Mouse (Mus musculus) lung, postnatal 36 days (tissue): ENCODE data around the gene Gfm2.
"Not testable (repeated sequence)": the region's sequence is repeated elsewhere in the genome, so short reads cannot be mapped to it uniquely, and the experiment has no call there.

Experiments used
- DNase-seq: peaks from one replicate; pipeline ENCODE4 v3.0.0; 2022; ENCODE audit warnings: mixed read lengths

The Gfm2 gene

DNA sequence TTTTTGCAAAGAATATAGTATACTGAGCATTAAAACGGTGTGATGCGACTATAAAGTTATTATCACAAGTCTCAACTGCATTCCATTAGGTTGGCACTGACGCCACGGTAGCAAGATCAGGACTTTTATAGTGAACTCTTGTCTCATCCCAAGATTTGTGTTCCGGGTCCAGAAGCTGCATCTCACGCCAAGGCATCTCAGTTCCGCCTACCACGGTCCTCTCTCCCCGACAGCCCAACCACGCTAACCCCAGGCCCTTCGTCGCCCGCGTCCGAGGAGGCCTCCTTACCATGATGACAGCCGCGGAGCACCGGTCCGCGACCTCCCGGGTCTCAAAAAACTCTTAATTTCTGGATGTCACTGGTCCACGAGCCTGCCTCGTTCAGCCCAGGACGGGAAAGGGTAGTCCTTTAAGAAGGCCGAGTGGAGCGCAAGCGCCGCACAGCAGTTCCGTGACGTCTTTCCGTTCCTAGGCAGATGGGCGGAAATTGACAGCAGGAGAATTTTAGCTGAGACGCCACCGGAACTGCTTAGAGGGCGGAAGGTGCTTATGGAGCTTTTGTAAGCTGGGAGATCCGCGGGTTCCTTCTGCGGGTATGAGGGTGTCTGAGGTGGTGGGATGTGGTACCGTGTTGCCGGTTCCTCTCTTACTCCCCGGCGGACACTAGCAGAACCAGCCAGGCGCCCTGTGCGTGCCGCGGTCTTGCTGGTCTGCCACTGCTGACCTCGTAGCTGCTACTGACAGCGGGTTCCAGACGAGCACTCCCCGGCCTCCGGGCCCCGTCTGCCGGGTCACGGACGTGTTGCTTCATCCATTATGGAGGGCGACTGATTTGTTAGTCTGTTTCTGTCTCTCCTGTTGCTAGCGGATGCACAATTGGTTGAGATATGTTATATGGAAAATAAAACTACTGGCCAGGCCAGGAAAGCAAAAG lies at the start of gene Gfm2, which contains the start of gene Nsa2:
Gfm2 (plus strand) TSS at position 472 of the 935 bp plus-strand sequence.
Nsa2 (minus strand) TSS at position 472 of the 935 bp plus-strand sequence.
- DNase-seq, result peak; percentile 94

DNA sequence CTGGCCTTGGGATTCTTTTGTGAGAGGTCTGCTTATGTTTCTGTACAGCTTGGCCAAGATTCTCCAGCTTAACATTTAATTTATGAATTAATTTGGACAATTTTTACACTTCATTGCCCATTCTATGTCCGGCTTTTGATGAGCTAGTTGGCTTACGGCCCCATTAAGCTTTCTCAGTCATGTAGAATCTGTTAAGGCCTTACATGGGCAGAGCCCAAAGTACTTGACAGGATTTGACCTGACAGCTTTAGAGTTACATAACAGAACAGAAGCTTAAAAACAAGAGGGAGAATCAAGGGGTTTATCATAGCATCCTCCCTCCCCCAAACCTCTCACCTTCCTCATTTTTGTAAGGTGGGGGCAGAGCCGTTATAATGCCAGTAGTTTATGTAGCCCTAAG lies 49.6 kb upstream of the Gfm2 start:
- DNase-seq, result no peak

DNA sequence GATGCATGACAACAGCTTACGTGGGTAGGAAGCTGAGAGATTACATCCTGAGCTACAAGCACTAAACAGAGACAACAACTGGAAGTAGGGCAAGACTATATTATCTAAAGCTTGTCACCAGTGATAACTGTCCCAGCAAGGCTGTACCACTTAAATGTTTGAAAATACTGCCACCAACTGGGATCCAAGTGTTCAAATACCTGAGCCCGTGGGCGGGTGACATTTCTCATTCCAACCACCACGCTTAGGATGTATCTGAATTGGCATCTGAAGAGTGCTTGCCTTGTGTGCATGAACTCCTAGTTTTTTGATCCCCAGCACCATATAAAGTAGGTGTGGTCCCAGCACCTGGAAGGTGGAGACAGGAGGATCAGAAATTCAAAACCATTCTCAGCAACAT lies 42.0 kb upstream of the Gfm2 start:
- DNase-seq, result no peak

DNA sequence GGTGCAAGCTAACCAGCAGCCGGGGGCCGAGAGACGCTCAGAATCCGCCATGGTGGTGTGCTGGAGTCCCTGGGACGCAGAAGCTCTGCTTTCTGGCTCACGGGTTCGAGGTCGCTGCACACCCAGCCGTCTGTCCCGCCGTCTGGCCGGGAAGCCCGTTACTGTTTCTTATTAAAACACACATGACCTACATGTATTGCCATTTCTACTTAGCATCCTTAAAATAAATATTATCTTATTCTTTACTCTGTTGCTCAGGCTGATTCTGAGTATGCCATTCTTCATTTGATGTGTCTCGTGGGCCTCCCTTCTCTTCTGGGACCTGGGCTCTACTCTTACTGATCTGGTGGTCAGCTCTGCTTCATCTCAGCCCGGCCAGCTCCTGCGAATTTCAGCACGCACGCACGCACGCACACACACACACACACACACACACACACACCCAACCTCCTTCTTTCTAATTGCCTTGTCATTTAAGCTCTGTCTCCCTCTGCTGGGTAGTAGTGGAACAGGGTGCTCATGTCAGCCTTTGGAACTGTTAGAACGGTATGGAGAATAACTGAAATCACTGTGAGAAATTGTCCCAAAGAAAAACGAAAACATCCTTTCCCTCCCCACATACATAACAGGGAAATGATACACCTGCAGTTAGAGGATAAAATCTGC lies 38.4 kb upstream of the Gfm2 start, which contains the start of gene Gm6169:
Gm6169 (minus strand) TSS at position 51 of the 666 bp plus-strand sequence.
- peak; percentile 51 for DNase-seq

DNA sequence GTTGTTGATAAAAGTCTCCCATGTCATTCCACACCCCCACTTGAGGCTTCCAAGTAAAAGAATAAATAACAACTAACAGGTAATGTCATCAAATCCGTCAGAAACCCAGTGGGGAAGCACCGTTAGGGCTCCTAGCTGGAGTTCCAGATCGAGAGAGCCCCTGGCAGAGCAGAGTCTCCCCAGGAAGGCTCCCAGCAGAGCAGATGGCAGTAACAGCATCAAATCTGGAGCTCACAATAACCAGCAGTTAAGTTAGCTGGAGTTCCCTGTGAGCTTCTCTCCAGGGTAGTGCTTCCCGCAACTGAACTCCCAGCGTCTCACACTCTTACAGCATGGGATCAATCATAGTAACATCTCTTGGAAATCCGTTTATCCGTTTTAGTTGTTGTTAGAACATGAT lies 32.7 kb upstream of the Gfm2 start:
- no peak for DNase-seq

DNA sequence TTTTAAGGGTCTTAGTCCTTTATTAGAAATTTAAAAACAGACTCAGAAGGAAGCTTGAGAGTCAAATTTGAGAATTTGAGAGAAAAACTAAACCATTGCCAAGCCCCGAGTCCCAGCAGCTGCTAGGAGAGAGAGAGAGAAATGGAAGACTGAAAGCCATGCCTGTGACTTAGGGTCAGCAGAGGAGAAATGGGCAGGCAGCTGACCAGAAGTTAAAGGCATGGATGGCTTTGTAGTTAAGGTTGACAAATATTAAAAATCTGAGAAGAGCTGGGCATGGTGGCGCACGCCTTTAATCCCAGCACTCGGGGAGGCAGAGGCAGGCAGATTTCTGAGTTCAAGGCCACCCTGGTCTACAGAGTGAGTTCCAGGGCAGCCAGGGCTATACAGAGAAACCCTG lies 30.0 kb upstream of the Gfm2 start:
- not testable (repeated sequence) for DNase-seq

DNA sequence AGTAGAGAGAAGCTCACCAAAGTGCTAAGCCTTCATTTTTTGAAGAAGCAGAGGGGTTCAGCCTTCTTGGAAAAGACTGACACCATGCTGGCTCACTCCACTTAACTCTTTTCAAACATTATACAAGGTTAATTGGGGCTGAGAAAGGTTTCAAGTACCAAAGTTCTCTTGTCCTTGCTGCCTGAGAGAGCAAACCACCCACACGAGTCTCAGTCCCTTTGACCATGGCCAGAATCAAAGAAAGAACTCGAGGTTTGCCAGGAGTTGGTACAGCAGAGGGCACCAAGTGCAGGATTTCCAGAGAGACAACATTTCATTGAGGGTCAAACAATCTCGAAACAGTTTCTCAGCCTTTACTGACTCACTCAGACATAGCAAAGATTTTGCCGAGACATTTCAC lies 28.7 kb upstream of the Gfm2 start:
- DNase-seq, result no peak

DNA sequence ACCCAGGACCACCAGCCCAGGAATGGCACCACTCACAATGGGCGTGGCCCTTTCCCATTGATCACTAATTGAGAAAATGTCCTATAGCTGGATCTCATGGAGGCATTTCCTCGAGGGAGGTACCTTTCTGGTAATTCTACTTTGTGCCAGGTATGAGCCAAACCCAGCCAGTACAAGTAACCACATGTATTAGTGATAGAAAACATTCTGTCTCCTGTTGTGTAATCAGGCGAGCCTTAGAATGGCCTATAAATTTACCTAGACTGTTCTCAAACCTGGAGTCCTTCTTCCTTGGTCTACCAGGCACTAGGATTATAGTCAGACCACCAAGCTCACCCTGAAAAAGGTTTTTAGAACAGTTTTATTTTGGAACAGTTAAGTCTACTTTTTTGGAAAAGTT lies 16.4 kb upstream of the Gfm2 start:
- DNase-seq, result no peak

DNA sequence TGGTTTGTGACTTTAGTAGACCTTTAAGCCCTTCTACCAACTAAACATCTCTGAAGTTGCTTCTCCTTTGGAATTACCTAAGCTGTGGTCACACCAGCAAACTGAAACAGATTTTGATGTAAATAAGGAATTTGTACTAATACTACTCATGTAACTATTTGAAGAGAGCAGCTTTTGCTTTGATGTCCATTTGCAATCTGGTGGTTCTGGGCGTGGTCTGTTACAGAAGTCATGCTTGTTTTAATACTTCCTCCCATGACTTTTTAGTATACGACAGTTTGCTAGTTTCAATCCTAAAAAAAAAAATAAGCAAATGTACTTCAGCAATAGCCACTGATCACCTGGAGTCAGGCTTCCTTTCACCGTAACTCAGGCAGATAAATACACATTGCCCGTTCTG lies 8.1 kb upstream of the Gfm2 start:
- not testable (repeated sequence) for DNase-seq

DNA sequence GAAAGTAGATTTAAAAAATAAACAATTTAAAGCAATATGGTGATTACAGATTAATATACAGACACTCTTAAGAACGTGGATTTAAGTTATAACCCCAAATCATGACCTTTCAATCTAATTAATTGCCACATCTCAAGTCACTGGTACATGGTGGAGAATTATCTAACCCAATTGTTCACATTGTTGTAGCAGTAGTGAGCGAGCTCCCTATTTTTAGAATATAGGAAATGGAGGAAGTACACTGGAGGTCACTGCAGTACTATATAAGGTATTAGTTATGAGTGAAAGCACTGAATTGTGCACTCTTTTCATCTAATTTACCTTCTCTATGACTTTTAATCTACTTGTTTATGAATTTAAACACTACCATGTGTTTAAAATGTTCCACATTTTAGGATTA lies 7.3 kb upstream of the Gfm2 start:
- not testable (repeated sequence) for DNase-seq

DNA sequence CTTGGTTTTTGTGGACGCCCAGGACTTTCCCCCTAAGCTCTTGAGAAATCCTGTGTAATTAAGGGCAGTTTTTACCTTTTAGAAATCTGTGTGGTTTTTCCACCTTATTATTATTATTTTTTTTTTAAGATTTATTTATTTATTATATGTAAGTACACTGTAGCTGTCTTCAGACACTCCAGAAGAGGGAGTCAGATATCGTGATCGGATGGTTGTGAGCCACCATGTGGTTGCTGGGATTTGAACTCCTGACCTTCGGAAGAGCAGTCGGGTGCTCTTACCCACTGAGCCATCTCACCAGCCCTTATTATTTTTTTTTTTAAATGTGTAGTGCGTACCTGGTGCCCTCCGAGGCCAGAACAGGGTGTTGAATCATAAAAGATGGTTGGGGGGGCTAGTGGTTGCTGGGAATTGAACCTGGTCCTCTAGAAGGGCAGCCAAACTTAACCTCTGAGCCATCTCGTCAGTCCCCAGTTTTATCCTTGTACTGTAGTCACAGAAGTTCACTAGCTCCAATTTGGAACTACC lies 731 bp downstream of the Gfm2 start:
- not testable (repeated sequence) for DNase-seq

DNA sequence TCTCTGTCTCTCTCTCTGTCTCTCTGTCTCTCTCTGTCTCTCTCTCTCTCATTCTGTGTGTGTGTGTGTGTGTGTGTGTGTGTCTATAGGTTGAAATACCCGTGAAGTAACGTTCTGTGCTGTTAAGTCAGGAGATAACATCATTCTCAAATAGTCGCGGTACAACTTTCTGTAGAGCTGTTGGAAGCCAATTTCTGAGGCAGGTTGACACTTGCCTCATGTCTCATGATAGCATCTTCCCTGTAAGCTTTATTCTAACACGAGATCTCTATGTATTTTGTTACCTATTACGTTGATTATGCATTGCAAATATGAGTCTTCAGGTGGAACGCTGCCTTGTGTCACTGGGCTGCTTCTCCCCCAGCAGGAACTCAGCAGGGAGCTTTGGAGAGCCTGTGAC lies 4.6 kb downstream of the Gfm2 start:
- DNase-seq, result no peak

DNA sequence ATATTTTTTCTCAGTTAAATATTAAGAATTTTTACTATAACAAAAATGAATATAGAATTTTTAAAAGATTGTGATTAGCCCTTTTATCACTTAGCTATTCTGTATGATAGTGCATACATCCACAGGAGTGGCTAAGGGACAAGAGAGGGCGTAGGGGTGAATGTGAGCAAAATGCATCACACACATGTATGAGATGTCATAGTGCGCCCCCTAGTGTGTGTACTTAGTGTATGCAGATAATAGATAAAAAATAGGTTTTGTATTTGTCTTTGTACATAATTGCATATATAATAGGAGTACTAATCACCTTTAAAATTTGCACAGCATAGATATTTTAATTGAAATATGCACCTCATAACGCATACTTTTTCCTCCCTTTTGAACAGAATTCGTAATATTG lies 8.1 kb downstream of the Gfm2 start:
- peak; percentile 63 for DNase-seq

DNA sequence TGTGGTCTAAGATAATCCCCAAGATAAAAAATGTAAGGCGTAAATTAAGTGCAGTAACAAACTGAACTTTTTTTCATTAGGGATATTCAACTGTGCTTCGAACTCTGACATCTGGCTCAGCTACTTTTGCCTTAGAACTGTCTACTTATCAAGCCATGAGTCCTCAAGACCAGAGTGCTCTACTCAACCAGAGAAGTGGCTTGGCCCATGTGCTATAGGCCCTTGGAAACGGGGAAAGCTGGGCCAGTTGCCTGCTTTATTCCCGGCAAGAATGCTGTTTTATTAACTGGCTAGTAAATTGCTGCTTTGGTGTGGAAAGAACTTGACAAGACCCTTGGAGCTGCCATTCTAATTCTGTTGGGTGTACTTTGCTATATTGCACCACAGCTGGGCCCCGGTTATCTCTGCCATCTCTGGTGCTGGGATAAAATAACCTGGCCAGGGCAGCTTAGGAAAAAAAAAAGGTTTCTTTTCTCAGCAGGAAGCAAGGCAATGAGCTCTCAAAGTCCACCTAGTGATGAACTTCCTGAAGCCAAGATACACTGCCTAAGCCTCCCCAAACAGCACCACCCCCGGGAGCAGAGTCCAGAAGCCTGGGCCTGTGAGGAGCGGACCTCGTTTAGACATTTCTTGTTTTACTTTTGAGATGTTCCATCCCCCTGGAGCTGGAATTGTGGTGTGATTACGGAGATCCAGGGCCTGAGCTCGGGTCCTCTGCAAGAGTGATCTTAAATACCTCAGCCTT lies 38.0 kb downstream of the Gfm2 start:
- peak; percentile 54 for DNase-seq

DNA sequence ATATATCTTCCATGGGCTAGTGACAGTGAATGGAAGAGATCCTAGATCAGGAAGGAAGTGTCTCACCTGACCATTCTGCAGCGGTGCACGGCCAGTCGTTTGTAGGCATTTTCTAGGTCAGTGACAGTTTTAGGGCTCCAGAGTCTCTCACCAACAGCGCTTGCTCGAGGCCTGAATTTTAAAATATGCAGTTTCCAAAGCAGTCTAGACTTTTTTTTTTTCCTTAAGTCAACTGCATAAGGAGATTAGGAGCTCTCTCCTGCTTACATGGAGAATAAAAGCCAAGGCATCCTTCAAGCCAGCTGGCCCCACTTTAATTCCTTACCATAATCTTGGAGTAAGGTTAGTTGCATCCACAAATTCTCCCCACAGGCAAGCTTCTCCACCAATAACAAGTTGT lies 39.0 kb downstream of the Gfm2 start:
- no peak for DNase-seq

DNA sequence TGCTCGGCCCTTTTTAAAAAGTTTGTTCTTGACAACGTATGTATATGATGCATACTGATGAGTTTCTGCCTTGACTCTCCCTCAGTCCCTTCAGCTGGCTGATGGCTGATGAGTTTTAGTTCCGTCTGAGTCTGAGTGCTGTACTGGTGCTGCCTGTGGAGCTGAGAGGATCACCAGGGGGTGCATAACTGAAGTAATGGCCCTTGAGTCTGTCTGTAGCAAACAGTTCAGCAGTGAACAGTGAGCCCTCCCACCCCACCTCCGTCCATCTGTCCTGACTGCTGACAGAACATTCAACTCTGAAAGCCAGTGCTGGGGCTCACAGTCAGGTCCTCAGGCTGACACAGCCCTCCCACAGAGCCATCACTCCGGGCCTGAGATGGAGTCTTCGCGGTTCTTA lies 41.2 kb downstream of the Gfm2 start:
- no peak for DNase-seq

DNA sequence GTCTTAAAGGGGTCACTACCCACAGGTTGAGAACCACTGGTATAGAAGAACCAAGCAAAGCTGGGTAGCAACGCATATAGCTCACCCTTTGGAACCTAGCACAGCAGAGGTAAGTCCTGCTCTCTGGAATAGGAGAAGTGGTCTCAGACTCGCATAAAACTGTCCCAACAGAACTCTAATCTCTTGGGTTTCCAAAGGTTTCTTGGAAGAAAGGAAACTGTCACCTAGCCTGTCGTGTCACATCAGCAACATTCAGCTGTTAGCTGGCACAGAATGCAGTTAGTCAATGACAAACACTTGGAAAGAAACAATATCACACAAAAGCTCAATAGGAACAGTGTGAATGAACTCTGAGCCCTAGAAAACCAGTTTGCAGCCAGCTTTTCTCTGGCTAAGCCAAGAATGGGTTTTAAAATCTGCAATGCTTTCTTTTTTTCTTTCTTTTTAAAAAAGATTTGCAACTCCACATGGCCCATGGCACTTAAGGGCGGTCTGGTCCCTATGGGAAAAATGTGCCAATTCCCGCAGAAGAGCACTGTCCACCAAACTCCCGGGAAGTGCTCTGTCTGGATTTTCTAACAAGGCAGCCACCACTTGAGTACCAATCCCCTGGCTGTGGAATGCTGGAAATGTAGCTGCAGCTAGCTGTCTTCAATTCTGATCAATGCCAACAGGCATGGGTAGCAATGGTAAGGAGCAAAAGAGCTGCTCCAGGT lies 42.5 kb downstream of the Gfm2 start:
- no peak for DNase-seq

DNA sequence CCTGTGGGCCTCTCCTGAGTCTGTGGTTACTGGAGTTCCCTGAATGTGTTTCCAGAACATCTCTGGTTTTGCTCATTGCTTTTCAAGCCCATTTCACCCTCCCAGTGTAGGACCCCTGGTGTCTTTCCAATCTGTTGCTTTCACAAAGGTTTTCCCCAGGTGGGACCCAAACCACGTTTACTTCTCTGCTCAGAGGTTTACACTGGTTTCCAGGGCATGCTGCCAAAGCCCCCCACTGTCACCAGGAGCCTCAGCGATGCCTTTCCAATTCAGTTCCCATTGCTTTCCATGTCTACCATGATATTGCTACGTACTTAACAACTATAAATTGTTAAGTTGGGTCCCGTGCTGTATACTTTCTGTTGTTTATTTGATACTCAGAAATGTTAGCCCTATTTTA lies 45.1 kb downstream of the Gfm2 start:
- DNase-seq, result no peak

DNA sequence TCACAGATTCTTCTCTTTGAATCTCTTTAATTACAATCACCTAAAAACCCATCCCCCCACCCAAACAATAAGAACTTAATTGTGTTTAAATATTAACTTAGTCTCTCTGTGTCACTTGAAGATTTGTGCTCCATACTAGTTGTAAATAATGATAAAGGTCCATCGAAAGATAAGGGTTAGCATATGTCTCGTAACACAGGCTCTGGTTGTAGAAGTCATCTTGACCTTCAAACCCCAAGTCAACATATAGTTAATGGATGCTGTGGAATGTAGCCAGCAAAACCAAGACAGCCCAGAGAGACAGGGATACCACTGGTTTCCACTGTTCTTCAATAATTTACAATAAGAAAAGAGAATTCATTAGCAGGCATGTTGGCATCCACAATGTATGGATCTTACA lies 46.4 kb downstream of the Gfm2 start:
- DNase-seq, result no peak

DNA sequence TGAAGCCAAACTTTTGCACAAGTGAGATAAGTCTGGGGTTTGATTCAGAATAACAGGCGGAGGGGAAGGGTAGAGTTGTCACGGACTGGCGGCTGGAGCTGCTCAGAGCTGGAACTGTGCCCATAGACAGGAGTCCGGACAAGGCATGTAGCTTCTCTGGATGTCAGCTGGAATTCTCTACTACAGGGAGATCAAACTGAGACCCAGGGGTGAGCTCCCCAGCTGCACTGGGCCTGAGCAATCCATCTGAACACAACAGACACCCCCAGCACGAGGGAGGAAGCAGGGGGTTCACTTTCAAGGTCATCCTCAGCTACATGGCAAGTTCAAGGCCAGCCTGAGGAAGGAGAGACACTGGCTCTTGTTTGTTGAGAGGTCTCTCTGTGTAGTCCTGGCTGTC lies 46.9 kb downstream of the Gfm2 start:
- DNase-seq, result no peak

DNA sequence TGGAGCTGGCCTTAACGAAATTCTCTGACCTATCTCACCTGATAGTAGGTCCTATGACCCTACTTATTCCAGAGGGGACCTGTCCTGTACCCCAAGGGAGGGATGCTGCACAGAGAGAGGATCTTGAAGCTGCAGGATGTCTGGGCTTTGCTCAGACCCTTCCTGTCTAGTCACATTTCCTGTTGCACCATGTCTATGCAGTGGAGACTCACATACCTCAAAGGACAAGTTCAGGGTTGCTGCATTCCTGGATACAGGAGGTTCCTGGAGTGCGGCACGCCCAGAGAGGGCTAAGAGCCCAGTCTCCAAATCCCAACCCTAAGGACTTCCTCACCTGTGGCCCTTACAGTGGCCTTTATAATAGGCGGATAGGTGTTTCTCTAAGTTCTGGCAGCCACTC lies 48.6 kb downstream of the Gfm2 start:
- DNase-seq, result no peak

DNA sequence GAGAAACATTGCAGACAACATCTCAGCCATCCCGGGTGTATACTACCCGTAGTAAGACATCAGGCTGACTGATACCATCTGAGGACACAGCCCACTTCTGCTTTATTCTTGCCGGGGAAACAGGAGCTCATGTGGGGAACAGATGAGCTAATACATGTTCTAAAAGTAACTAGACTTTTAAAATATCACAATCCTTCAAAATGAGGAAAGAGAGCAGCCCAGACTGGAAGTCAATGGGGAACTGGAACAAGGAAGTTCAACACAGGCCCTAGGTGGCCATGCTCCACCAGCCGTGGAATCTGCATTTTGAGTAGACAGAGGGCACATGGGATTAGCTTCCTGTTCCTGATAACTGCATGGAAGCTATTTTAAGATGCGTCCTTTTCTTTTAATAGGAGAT lies 50.0 kb downstream of the Gfm2 start:
- DNase-seq, result peak; percentile 53
